Mouse (Mus musculus): ENCODE data around the gene Hmgb1. TPM values are rescaled to one million over a fixed set of nuclear protein-coding genes. Genes with fewer than 3 reads are reported as not detected.

Gene Hmgb1
- total and polyA plus RNA-seq, 2 experiments from 2014 or later = 128 to 757 TPM

DNA sequence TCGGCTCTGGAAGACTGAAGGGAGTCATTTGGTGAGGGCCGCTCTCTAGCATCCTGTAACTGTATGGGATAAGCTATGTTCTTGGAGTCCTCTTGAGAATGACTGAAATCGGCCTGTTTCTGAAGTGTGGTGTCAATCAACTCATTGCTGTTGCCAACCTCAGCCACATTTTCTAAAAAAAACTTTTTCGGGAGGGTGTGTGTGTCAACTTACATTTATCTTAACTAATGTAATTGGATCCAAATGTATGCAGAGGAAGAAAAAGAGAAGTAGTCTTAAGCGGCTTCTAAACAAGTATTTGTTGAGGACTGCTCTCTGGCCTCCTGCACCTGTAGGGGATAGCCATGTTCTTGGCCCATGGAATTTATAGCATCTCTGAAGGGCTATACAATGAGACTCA, 6.2 kb downstream of the Hmgb1 start:
- 96% methylated on average over 5 of the region's 5 CpGs for WGBS
- ATAC-seq (no peak), DNase-seq (ENCODE audit: low spot score) (no peak)
- Histone ChIP-seq H3K4me2 (ENCODE audit: low read depth, low read length) (no peak overlapping the region), H3K9ac (replicated peaks; ENCODE audit: low read length) (no peak overlapping the region), H3K36me3 (ENCODE audit: insufficient read depth, low read length) (no peaks in the 10 kb centered on the region), H3K9me3 (ENCODE audit: low read length) (no peaks in the 10 kb centered on the region), H3K27me3 (ENCODE audit: insufficient read depth, low read length) (no peaks in the 10 kb centered on the region), H3K27ac (no peak overlapping the region), H3K4me3 (ENCODE audit: low read length) (no peak overlapping the region), H3K4me1 (ENCODE audit: insufficient read depth, low read length) (no peaks in the 10 kb centered on the region)
- TF ChIP-seq CTCF (IDR thresholded peaks at IDR 0.05; ENCODE audit: low read depth) = no peak

DNA sequence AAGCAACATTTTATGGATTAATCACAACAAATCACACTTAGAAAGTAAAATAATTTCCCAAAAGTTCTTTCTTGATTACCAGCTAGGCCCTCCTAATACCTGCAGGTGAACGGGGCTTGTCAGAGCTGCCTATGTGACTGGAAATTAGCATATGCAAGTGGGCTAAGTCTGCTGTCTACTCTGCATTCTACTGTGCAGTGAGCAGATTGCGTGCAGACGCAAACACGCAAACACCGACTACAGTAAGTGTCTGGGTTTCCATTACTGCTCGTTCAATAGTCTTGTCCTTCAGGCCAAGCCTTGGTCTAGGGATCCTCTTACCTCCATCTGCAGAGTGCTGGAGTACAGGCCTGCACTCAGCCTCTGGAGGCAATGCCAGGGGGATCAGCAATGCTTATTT, 8.6 kb downstream of the Hmgb1 start:
- TF ChIP-seq CTCF (IDR thresholded peaks at IDR 0.05; ENCODE audit: low read depth) = no peak
- Histone ChIP-seq H3K9ac (replicated peaks; ENCODE audit: low read length) (no peak overlapping the region), H3K4me3 (ENCODE audit: low read length) (no peak overlapping the region), H3K27me3 (ENCODE audit: insufficient read depth, low read length) (no peaks in the 10 kb centered on the region), H3K9me3 (ENCODE audit: low read length) (no peaks in the 10 kb centered on the region), H3K27ac (no peak overlapping the region), H3K4me2 (ENCODE audit: low read depth, low read length) (no peak overlapping the region), H3K4me1 (ENCODE audit: insufficient read depth, low read length) (no peaks in the 10 kb centered on the region), H3K36me3 (ENCODE audit: insufficient read depth, low read length) (no peaks in the 10 kb centered on the region)
- ATAC-seq (no peak), DNase-seq (ENCODE audit: low spot score) (no peak)
- 89% methylated on average over 6 of the region's 6 CpGs for whole genome bisulfite sequencing

DNA sequence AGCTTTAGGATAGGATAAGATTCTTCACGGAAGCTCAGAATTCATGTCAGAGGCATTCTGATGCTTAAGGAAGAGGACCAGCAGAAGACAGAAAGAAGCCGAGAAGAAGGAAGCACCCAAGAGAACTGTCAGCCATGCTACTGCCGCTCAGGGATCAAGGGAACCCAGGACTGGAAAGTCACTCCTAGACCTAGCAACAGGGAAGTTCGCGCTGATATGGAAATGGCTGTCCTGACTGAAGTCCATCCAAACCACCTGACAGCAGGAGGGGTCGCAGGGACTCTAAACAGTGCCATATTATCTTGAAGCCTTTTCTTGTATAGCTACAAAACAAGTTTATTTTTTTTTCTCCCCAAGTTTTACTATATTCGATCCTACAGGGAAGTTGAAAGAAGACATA, 9.8 kb downstream of the Hmgb1 start:
- H3K4me2 ChIP-seq (ENCODE audit: low read depth, low read length) = no peak overlapping the region
- no peaks in the 10 kb centered on the region for H3K36me3 ChIP-seq (ENCODE audit: insufficient read depth, low read length)
- ATAC-seq = no peak
- H3K27ac ChIP-seq = no peak overlapping the region
- H3K27me3 ChIP-seq (ENCODE audit: insufficient read depth, low read length) = no peaks in the 10 kb centered on the region
- no peaks in the 10 kb centered on the region for H3K4me1 ChIP-seq (ENCODE audit: insufficient read depth, low read length)
- no peak overlapping the region for H3K9ac ChIP-seq (replicated peaks; ENCODE audit: low read length)
- no peaks in the 10 kb centered on the region for H3K9me3 ChIP-seq (ENCODE audit: low read length)
- DNase-seq (ENCODE audit: low spot score) = no peak
- no peak overlapping the region for H3K4me3 ChIP-seq (ENCODE audit: low read length)
- no peak for TF ChIP-seq CTCF (IDR thresholded peaks at IDR 0.05; ENCODE audit: low read depth)
- WGBS = 91% methylated on average over 7 of the region's 7 CpGs

DNA sequence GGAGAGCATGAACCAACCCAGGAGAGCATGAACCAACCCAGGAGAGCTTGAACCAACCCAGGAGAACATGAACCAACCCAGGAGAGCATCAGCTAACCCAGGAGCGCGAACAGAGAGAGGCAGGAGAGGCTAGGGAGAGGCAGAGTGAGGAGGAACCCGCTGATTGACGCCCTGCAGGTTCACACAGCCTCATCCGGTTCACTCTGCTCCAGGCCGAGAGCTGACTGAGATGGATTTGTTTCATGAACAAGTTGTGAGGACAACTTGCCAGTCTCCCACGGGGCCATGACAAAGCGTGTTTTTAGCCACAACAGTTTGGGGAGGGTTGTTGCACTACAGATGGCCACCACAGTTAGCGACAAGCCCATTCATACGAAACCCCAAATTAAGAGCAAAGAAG, 12.0 kb downstream of the Hmgb1 start:
- H3K4me2 ChIP-seq (ENCODE audit: low read depth, low read length) = no peak overlapping the region
- no peaks in the 10 kb centered on the region for H3K27me3 ChIP-seq (ENCODE audit: insufficient read depth, low read length)
- 67% methylated on average over 10 of the region's 10 CpGs for WGBS
- no peak overlapping the region for H3K4me3 ChIP-seq (ENCODE audit: low read length)
- ATAC-seq = no peak
- H3K4me1 ChIP-seq (ENCODE audit: insufficient read depth, low read length) = no peaks in the 10 kb centered on the region
- no peak overlapping the region for H3K27ac ChIP-seq
- no peak for DNase-seq (ENCODE audit: low spot score)
- no peaks in the 10 kb centered on the region for H3K9me3 ChIP-seq (ENCODE audit: low read length)
- no peaks in the 10 kb centered on the region for H3K36me3 ChIP-seq (ENCODE audit: insufficient read depth, low read length)
- no peak for TF ChIP-seq CTCF (IDR thresholded peaks at IDR 0.05; ENCODE audit: low read depth)
- no peak overlapping the region for H3K9ac ChIP-seq (replicated peaks; ENCODE audit: low read length)

DNA sequence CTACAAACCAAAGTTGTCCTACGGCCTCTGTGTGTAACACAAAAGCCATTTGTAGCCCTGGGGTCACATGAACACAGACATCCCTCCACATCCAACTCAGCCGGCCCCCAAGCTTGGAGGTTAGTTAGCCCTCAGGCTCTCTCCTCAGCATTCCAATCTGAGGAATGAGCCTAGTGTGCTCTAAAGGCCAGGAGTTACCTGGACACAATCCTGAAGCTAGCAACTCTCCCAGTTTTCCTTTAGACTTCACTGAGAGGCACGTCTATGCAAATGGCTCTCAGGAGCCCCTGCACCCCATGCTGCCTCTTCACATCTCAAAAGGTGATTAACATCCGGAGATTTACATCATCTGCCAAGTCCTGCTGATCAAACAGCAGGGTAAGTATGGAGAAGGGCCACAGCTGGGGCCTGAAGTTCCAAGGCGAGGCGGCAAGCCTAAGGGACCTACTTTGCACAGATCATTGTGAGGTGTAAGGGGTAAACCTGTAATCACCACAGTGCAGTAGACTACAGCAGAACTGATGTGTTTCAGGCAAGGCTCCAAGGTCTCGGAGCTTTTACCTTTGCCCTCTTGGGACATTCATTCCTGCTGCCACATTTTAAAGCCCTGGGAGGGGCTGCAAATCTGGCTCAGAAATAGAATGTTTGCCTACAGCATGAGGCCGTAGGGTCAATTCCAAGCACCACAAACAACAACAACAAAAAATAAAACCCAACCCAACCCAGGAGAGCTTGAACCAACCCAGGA, 13.3 kb downstream of the Hmgb1 start:
- TF ChIP-seq CTCF (IDR thresholded peaks at IDR 0.05; ENCODE audit: low read depth) = no peak
- Histone ChIP-seq H3K4me3 (ENCODE audit: low read length) (no peak overlapping the region), H3K4me1 (ENCODE audit: insufficient read depth, low read length) (no peaks in the 10 kb centered on the region), H3K36me3 (ENCODE audit: insufficient read depth, low read length) (no peaks in the 10 kb centered on the region), H3K27ac (no peak overlapping the region), H3K9me3 (ENCODE audit: low read length) (no peaks in the 10 kb centered on the region), H3K4me2 (ENCODE audit: low read depth, low read length) (no peak overlapping the region), H3K9ac (replicated peaks; ENCODE audit: low read length) (no peak overlapping the region), H3K27me3 (ENCODE audit: insufficient read depth, low read length) (no peaks in the 10 kb centered on the region)
- DNase-seq (ENCODE audit: low spot score) (no peak), ATAC-seq (no peak)
- 52% methylated on average over 8 of the region's 8 CpGs for WGBS

DNA sequence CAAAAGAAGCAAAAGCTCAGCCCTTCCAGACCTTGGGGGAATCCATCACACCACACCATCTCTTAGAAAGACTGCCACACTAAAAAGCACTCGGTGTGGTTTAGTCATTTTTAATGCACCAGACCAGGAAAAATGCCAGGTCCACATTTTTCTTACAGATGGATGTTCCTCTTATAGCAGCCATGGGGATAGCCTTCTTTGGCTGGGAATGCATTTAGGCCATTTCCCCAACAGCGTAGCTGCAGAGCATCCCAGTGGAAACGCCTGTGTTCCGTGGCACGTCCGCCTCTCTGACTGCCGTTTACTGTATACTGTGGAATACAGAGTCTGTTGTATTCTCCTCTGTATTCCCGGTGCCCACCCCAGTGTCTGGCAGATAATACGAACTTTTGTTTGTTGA, 15.5 kb downstream of the Hmgb1 start:
- Histone ChIP-seq H3K9ac (replicated peaks; ENCODE audit: low read length) (no peak overlapping the region), H3K4me2 (ENCODE audit: low read depth, low read length) (no peak overlapping the region), H3K9me3 (ENCODE audit: low read length) (no peaks in the 10 kb centered on the region), H3K4me1 (ENCODE audit: insufficient read depth, low read length) (no peaks in the 10 kb centered on the region), H3K4me3 (ENCODE audit: low read length) (no peak overlapping the region), H3K27ac (no peak overlapping the region), H3K36me3 (ENCODE audit: insufficient read depth, low read length) (no peaks in the 10 kb centered on the region), H3K27me3 (ENCODE audit: insufficient read depth, low read length) (no peaks in the 10 kb centered on the region)
- DNase-seq (ENCODE audit: low spot score) = peak; percentile 8
- no peak for TF ChIP-seq CTCF (IDR thresholded peaks at IDR 0.05; ENCODE audit: low read depth)
- WGBS = 46% methylated on average over 9 of the region's 9 CpGs
- ATAC-seq = no peak

DNA sequence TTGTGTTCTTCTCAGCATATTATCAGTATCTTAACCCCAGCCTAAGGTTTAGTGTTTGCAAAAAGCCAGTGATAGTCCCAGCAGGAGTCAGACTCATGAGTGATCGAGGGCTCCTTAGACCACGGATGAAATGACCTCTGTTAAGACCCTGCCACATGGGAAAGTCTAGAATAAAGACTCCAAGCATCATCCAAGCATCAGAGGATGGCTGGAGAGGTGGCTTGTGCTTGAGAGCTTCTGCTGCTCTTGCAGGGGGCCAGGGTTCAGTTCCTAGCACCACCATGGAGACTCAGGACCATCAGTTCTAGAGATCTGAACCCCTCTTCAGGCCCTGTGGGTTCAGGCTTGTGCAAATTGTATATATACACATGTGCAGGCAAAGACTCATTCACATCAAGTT, 16.2 kb downstream of the Hmgb1 start:
- Histone ChIP-seq H3K9me3 (ENCODE audit: low read length) (no peaks in the 10 kb centered on the region), H3K4me1 (ENCODE audit: insufficient read depth, low read length) (no peaks in the 10 kb centered on the region), H3K4me2 (ENCODE audit: low read depth, low read length) (no peak overlapping the region), H3K4me3 (ENCODE audit: low read length) (no peak overlapping the region), H3K36me3 (ENCODE audit: insufficient read depth, low read length) (no peaks in the 10 kb centered on the region), H3K27me3 (ENCODE audit: insufficient read depth, low read length) (no peaks in the 10 kb centered on the region), H3K27ac (no peak overlapping the region), H3K9ac (replicated peaks; ENCODE audit: low read length) (no peak overlapping the region)
- ATAC-seq (no peak), DNase-seq (ENCODE audit: low spot score) (no peak)
- 79% methylated on average over 2 of the region's 2 CpGs for WGBS
- TF ChIP-seq CTCF (IDR thresholded peaks at IDR 0.05; ENCODE audit: low read depth) = no peak
